Mouse (Mus musculus): ENCODE measurements around the gene Gm732. TPM values are rescaled to one million over a fixed set of nuclear protein-coding genes. Genes with fewer than 3 reads are reported as not detected.

Gene Gm732
- not detected for polyA plus RNA-seq (2012; fragmentation: generic; extraction: Trizol)
- long read RNA-seq, experiment 1 = 0 reads
- long read RNA-seq, experiment 2 = 0 reads

GRCm38 (mm10) chrX:107948365-107948764, at the start of gene Gm732:
Gene Gm732, minus strand, starts transcription at chrX:107948465.
- H3K79me3 ChIP-seq (ENCODE audit: low read depth) = no peaks in the 10 kb centered on the region
- TF ChIP-seq MYOD1 (IDR thresholded peaks at IDR 0.05; ENCODE audit: control insufficient read depth, insufficient read length, low read depth) (no peak), FOSL1 (IDR thresholded peaks at IDR 0.05; ENCODE audit: insufficient read depth, low read length, poor library complexity, severe bottlenecking) (no peak), MYOG (IDR thresholded peaks at IDR 0.05; ENCODE audit: control insufficient read depth, extremely low read depth, insufficient read length) (no peak), CTCF (IDR thresholded peaks at IDR 0.05; ENCODE audit: control insufficient read depth, insufficient read depth, insufficient read length) (no peak), MAX (IDR thresholded peaks at IDR 0.05) (no peak)
- H3ac ChIP-seq (ENCODE audit: control insufficient read depth, insufficient read length, low read depth) = no peak within 1 kb of the TSS
- no peaks in the 10 kb centered on the region for H3K36me3 ChIP-seq (ENCODE audit: control insufficient read depth, insufficient read depth)
- no peaks in the 10 kb centered on the region for H3K27me3 ChIP-seq (ENCODE audit: control insufficient read depth, insufficient read depth, insufficient read length)
- no peak within 1 kb of the TSS for H3K4me3 ChIP-seq (ENCODE audit: insufficient read depth, poor library complexity, severe bottlenecking)
- H3K79me2 ChIP-seq (ENCODE audit: control insufficient read depth, insufficient read depth) = no peaks in the 10 kb centered on the region

Other genes with a start within 250 kb of the Gm732 start
- gene Tent5d, start 155.9 kb downstream of the Gm732 start, polyA plus RNA-seq (2012; fragmentation: generic; extraction: Trizol) = 0.04 TPM
- 2.1 TPM for gene 2610002M06Rik, start 132.1 kb downstream of the Gm732 start, polyA plus RNA-seq (2012; fragmentation: generic; extraction: Trizol)